Mouse (Mus musculus) hindbrain, embryonic 11.5 days (tissue): ENCODE measurements around the gene Myf6. TPM values are rescaled to one million over a fixed set of nuclear protein-coding genes. Genes with fewer than 3 reads are reported as not detected.

Experiments
- ATAC-seq: fragments of 200-750 bp; cut with Nextera tagmentation; 2 replicates; pipeline ENCODE4 v1.8.0; 2017; ENCODE audit warnings: mild to moderate bottlenecking, moderate TSS enrichment, moderate library complexity; ENCODE audit not compliant: low FRiP score
- DNase-seq: peaks from one replicate; pipeline ENCODE4 v3.0.0-alpha.2; 2015; ENCODE audit warnings: low spot score
- H3K27ac ChIP-seq: fragments of 300-500 bp; sonication (generic); 2 replicates; pipeline ENCODE4 v1.5.1; 2014; ENCODE audit warnings: mild to moderate bottlenecking, low read depth, low read length
- H3K27me3 ChIP-seq: fragments of 300-500 bp; sonication (generic); 2 replicates; pipeline ENCODE4 v1.6.1; 2014; ENCODE audit warnings: mild to moderate bottlenecking, low read length, moderate library complexity, mixed read lengths; ENCODE audit not compliant: control insufficient read depth, insufficient read depth
- H3K36me3 ChIP-seq: fragments of 300-500 bp; sonication (generic); 2 replicates; pipeline ENCODE4 v1.6.1; 2014; ENCODE audit warnings: mild to moderate bottlenecking, low read length, moderate library complexity, mixed read lengths; ENCODE audit not compliant: control insufficient read depth, insufficient read depth
- H3K4me1 ChIP-seq: fragments of 300-500 bp; sonication (generic); replicated peaks from 2 replicates; pipeline ENCODE4 v1.6.1; 2014; ENCODE audit warnings: low read length, mixed read lengths; ENCODE audit not compliant: control insufficient read depth, insufficient read depth
- H3K4me2 ChIP-seq: fragments of 300-500 bp; sonication (generic); replicated peaks from 2 replicates; pipeline ENCODE4 v1.6.1; 2014; ENCODE audit warnings: mild to moderate bottlenecking, low read depth, low read length
- H3K4me3 ChIP-seq: fragments of 300-500 bp; sonication (generic); 2 replicates; pipeline ENCODE4 v1.5.1; 2014; ENCODE audit warnings: low read depth, low read length
- H3K9ac ChIP-seq: fragments of 300-500 bp; sonication (generic); 2 replicates; pipeline ENCODE4 v1.6.1; 2014; ENCODE audit warnings: low read depth, low read length
- H3K9me3 ChIP-seq: fragments of 300-500 bp; sonication (generic); 2 replicates; pipeline ENCODE4 v1.6.1; 2016; ENCODE audit warnings: low read length; ENCODE audit not compliant: control insufficient read depth
- WGBS: fragments of 180-500 bp; shearing (Covaris S2); extraction: QIAGEN DNeasy Blood & Tissue Kit; methylation state at CpG from one replicate; pipeline ENCODE4 v1.1.7; 2014; 5-methylcytosine and 5-hydroxymethylcytosine counted together
- polyA plus RNA-seq: library from polyadenylated mRNA; unstranded; fragments of >200 nt; fragmentation: Nextera tagmentation; extraction: Ambion mirVana; gene quantifications from 2 replicates; pipeline ENCODE4 v1.2.1, GENCODE M21; 2014

Gene Myf6
- 0.11 TPM in 1 of 2 replicates, not detected in the other for polyA plus RNA-seq

- DNase-seq (no peak), ATAC-seq (no peak)
- H3K4me2 ChIP-seq: no peak within 1 kb of the TSS; the same call in 1 of the 2 replicates
- no peaks in the 10 kb centered on the region for H3K9me3 ChIP-seq
- WGBS: 88% methylated on average over 6 of the region's 6 CpGs
- no peaks in the 10 kb centered on the region for H3K36me3 ChIP-seq
- H3K4me1 ChIP-seq: no peaks in the 10 kb centered on the region
- no peak within 1 kb of the TSS for H3K9ac ChIP-seq
- no peaks in the 10 kb centered on the region for H3K27me3 ChIP-seq
- H3K27ac ChIP-seq: no peak within 1 kb of the TSS
- no peak within 1 kb of the TSS for H3K4me3 ChIP-seq
These were observed at the start of gene Myf6 for GRCm38 (mm10) chr10:107494568-107494967. Myf6 (minus strand) TSS chr10:107494737.

DNA sequence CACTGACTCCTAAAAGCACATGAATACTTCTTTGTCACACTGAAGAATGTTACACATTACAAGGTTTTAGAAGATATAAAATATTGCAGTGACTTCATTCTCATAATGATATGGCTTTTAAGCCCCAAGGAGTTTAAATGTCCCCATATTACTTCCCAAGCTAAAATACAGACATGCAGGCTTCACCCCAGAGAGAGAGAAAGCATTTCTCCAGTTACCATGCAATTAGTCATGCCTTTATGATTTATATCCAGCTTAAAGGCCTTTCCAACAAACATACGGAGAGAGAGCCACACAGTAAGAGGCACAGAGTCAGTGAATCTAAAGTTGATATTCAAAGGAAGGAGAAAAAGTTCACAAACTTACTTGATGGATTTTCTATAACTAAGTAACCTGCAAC, 48.5 kb upstream of the Myf6 start:
- 34% methylated on average over 1 of the region's 1 CpGs for WGBS
- no peak overlapping the region for H3K4me3 ChIP-seq
- H3K4me1 ChIP-seq: no peaks in the 10 kb centered on the region
- no peaks in the 10 kb centered on the region for H3K27me3 ChIP-seq
- H3K9me3 ChIP-seq: no peaks in the 10 kb centered on the region
- H3K9ac ChIP-seq: no peak overlapping the region
- ATAC-seq: no peak
- H3K4me2 ChIP-seq: no peak overlapping the region
- no peaks in the 10 kb centered on the region for H3K36me3 ChIP-seq
- H3K27ac ChIP-seq: no peak overlapping the region
- no peak for DNase-seq

DNA sequence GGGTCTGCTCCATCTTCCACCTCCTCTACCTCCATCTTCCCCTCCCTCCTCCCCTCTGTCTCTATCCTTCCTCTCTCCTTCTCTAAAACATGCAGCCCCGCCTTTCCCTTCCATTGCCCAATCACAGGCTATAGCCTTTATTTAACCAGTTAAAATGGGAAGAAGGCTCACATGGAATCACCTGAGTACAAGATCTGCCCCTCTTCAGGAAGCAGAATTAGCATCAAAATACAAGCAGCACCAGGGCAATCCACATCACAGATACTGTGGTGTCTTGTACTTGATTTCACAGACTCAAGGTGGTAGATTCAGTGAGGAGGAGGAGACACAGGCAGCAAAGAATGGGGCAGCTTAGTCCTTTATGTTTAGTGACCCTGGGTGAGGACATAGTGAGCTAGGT, 34.2 kb upstream of the Myf6 start:
- ATAC-seq: no peak
- H3K27ac ChIP-seq: no peak overlapping the region

DNA sequence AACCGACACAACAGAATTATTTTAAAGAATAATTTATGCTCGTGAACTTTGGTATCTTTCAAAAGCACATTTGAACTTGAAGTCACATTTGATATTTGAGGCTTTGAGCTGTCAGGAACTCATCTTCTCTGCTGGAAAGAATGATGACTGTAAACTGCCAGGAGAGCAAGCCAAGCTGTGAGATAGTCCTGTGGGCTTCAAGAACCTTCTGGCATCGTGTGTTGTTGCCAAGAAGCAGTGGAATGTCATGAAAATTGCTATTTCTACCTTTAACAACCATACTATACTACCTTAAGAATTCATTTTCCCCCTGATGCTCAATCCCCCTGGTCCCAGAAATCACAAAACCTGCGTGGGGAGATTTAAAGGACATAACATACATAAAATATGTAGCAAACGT, 24.7 kb upstream of the Myf6 start:
- 87% methylated on average over 5 of the region's 5 CpGs for WGBS
- no peaks in the 10 kb centered on the region for H3K27me3 ChIP-seq
- no peak for ATAC-seq
- no peak overlapping the region for H3K27ac ChIP-seq
- no peak overlapping the region for H3K4me2 ChIP-seq
- H3K36me3 ChIP-seq: no peaks in the 10 kb centered on the region
- H3K4me1 ChIP-seq: no peaks in the 10 kb centered on the region
- no peak overlapping the region for H3K4me3 ChIP-seq
- no peaks in the 10 kb centered on the region for H3K9me3 ChIP-seq
- H3K9ac ChIP-seq: no peak overlapping the region
- no peak for DNase-seq

More for the DNA sequence above, 34.2 kb upstream of the Myf6 start:
- Histone ChIP-seq H3K27me3 (no peaks in the 10 kb centered on the region), H3K4me1 (no peaks in the 10 kb centered on the region), H3K9ac (no peak overlapping the region), H3K4me2 (no peak overlapping the region), H3K36me3 (no peaks in the 10 kb centered on the region), H3K4me3 (no peak overlapping the region), H3K9me3 (no peaks in the 10 kb centered on the region)
- 90% methylated on average over 1 of the region's 1 CpGs for WGBS
- DNase-seq: no peak

- H3K4me3 ChIP-seq: no peak overlapping the region
- no peaks in the 10 kb centered on the region for H3K27me3 ChIP-seq
- H3K4me1 ChIP-seq: no peaks in the 10 kb centered on the region
- no peaks in the 10 kb centered on the region for H3K9me3 ChIP-seq
- DNase-seq (no peak), ATAC-seq (no peak)
- no peak overlapping the region for H3K27ac ChIP-seq
- H3K4me2 ChIP-seq: no peak overlapping the region
- WGBS: 82% methylated on average over 7 of the region's 7 CpGs
- H3K36me3 ChIP-seq: no peaks in the 10 kb centered on the region
- no peak overlapping the region for H3K9ac ChIP-seq
These were observed 22.1 kb upstream of the Myf6 start for GRCm38 (mm10) chr10:107516641-107517040.

DNA sequence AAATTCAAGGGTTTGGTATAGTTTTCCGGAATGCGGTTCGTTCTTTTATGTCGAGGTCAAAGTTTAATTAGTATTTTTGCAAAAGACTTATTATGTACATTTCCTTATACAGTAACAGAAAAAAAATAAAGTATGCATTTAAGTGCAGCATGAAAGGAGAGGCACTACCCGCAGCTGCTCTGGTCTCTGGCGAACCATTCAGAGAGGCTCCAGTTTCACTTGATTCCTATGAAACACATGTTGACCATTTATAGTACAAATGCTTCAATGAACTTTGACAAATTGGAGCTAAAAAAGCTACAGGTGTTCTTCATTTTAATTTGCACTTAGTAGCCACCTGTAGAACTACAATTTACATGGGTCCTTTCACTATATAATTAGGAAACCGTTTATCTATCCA, 20.2 kb upstream of the Myf6 start:
- Histone ChIP-seq H3K27ac (no peak overlapping the region), H3K4me2 (no peak overlapping the region), H3K36me3 (no peaks in the 10 kb centered on the region), H3K4me3 (no peak overlapping the region), H3K4me1 (no peaks in the 10 kb centered on the region), H3K9ac (no peak overlapping the region), H3K27me3 (no peaks in the 10 kb centered on the region), H3K9me3 (no peaks in the 10 kb centered on the region)
- 83% methylated on average over 7 of the region's 7 CpGs for WGBS
- ATAC-seq: no peak
- DNase-seq: no peak

- H3K27me3 ChIP-seq: no peaks in the 10 kb centered on the region
- no peak overlapping the region for H3K27ac ChIP-seq
- no peaks in the 10 kb centered on the region for H3K9me3 ChIP-seq
- ATAC-seq (no peak), DNase-seq (no peak)
- no peaks in the 10 kb centered on the region for H3K36me3 ChIP-seq
- no peak overlapping the region for H3K4me3 ChIP-seq
- 78% methylated on average over 2 of the region's 2 CpGs for WGBS
- H3K4me1 ChIP-seq: no peaks in the 10 kb centered on the region
- no peak overlapping the region for H3K9ac ChIP-seq
- H3K4me2 ChIP-seq: no peak overlapping the region
These were observed 11.9 kb upstream of the Myf6 start for GRCm38 (mm10) chr10:107506397-107506796.

- ATAC-seq: no peak
- WGBS: 87% methylated on average over 4 of the region's 4 CpGs
- no peaks in the 10 kb centered on the region for H3K36me3 ChIP-seq
These were observed 8.9 kb upstream of the Myf6 start for GRCm38 (mm10) chr10:107503430-107503829.

DNA sequence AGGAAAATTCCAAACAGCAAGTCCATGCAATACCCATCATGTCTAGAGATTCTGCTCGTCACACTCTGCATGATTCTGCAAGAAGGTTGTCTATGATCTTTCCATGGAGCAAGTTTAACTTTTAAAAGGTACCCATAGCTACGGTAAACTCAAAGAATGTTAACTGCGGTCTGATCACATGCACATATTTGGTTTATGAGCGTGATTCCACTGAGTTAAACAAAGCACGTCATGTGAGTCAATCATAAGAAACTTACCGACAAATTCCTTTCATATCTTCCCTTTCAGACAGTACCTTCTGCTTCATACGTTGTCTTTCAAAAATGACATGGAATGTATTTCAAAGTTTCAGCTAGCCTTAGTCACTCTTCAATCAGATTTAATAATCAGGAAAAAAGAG, 7.7 kb upstream of the Myf6 start:
- Histone ChIP-seq H3K9me3 (no peaks in the 10 kb centered on the region), H3K4me3 (no peak overlapping the region), H3K4me2 (no peak overlapping the region), H3K27ac (no peak overlapping the region), H3K9ac (no peak overlapping the region), H3K4me1 (no peaks in the 10 kb centered on the region), H3K27me3 (no peaks in the 10 kb centered on the region), H3K36me3 (no peaks in the 10 kb centered on the region)
- DNase-seq (no peak), ATAC-seq (no peak)
- WGBS: 89% methylated on average over 7 of the region's 7 CpGs

More at GRCm38 (mm10) chr10:107503430-107503829, 8.9 kb upstream of the Myf6 start:
- Histone ChIP-seq H3K27me3 (no peaks in the 10 kb centered on the region), H3K4me3 (no peak overlapping the region), H3K9ac (no peak overlapping the region), H3K9me3 (no peaks in the 10 kb centered on the region), H3K4me1 (no peaks in the 10 kb centered on the region), H3K27ac (no peak overlapping the region), H3K4me2 (no peak overlapping the region)
- DNase-seq: no peak
